Mouse (Mus musculus) embryo, embryonic 10.5 days (tissue): ENCODE data around the gene Cep72.
A peak's percentile ranks its signal among the peaks of the same experiment; 100 is the strongest.
"Not testable (repeated sequence)": the region's sequence is repeated elsewhere in the genome, so short reads cannot be mapped to it uniquely, and the experiment has no call there.

Experiments
- DNase-seq: peaks from one replicate; pipeline ENCODE4 v3.0.0-alpha.2; 2015; ENCODE audit warnings: low spot score

The Cep72 gene

GRCm38 (mm10) chr13:74061613-74062377 lies at the start of gene Cep72:
Gene Cep72, minus strand, starts transcription at chr13:74062299.
- peak; percentile 96 for DNase-seq

GRCm38 (mm10) chr13:74107410-74107809 lies 45.3 kb upstream of the Cep72 start:
- no peak for DNase-seq

- DNase-seq, result no peak
Measured at GRCm38 (mm10) chr13:74104417-74104816, 42.3 kb upstream of the Cep72 start.

GRCm38 (mm10) chr13:74102831-74103582 lies 40.9 kb upstream of the Cep72 start:
- DNase-seq, result no peak

- DNase-seq, result no peak
Measured at GRCm38 (mm10) chr13:74102108-74102830, 40.2 kb upstream of the Cep72 start.

- no peak for DNase-seq
Measured at GRCm38 (mm10) chr13:74098913-74099312, 36.8 kb upstream of the Cep72 start.

GRCm38 (mm10) chr13:74096715-74097363 lies 34.7 kb upstream of the Cep72 start:
- DNase-seq, result peak; percentile 78

GRCm38 (mm10) chr13:74095936-74096335 lies 33.8 kb upstream of the Cep72 start:
- no peak for DNase-seq

GRCm38 (mm10) chr13:74090265-74090664 lies 28.2 kb upstream of the Cep72 start:
- DNase-seq, result no peak

GRCm38 (mm10) chr13:74073369-74073768 lies 11.3 kb upstream of the Cep72 start:
- no peak for DNase-seq

GRCm38 (mm10) chr13:74071714-74072113 lies 9.6 kb upstream of the Cep72 start:
- no peak for DNase-seq

GRCm38 (mm10) chr13:74071244-74071643 lies 9.1 kb upstream of the Cep72 start:
- not testable (repeated sequence) for DNase-seq

GRCm38 (mm10) chr13:74066576-74066975 lies 4.5 kb upstream of the Cep72 start:
- no peak for DNase-seq

- no peak for DNase-seq
Measured at GRCm38 (mm10) chr13:74063340-74064050, 1.4 kb upstream of the Cep72 start.

GRCm38 (mm10) chr13:74062378-74063128 lies 454 bp upstream of the Cep72 start:
- DNase-seq, result peak; percentile 1

GRCm38 (mm10) chr13:74058081-74058480 lies 4.0 kb downstream of the Cep72 start:
- no peak for DNase-seq

- DNase-seq, result no peak
Measured at GRCm38 (mm10) chr13:74056194-74056593, 5.9 kb downstream of the Cep72 start.

GRCm38 (mm10) chr13:74039926-74040325 lies 22.2 kb downstream of the Cep72 start:
- DNase-seq, result no peak

- no peak for DNase-seq
Measured at GRCm38 (mm10) chr13:74035776-74036175, 26.3 kb downstream of the Cep72 start.

GRCm38 (mm10) chr13:74034756-74035155 lies 27.3 kb downstream of the Cep72 start:
- no peak for DNase-seq

- no peak for DNase-seq
Measured at GRCm38 (mm10) chr13:74031133-74031532, 31.0 kb downstream of the Cep72 start.
